Mouse (Mus musculus): Measurements from ENCODE around the gene Gm9803. TPM values are rescaled to one million over a fixed set of nuclear protein-coding genes. Genes with fewer than 3 reads are reported as not detected.
A peak's percentile ranks its signal among the peaks of the same experiment; 100 is the strongest.

Gene Gm9803
- polyA plus RNA-seq, 1 experiment from 2014 or later, result 25.4 TPM

DNA sequence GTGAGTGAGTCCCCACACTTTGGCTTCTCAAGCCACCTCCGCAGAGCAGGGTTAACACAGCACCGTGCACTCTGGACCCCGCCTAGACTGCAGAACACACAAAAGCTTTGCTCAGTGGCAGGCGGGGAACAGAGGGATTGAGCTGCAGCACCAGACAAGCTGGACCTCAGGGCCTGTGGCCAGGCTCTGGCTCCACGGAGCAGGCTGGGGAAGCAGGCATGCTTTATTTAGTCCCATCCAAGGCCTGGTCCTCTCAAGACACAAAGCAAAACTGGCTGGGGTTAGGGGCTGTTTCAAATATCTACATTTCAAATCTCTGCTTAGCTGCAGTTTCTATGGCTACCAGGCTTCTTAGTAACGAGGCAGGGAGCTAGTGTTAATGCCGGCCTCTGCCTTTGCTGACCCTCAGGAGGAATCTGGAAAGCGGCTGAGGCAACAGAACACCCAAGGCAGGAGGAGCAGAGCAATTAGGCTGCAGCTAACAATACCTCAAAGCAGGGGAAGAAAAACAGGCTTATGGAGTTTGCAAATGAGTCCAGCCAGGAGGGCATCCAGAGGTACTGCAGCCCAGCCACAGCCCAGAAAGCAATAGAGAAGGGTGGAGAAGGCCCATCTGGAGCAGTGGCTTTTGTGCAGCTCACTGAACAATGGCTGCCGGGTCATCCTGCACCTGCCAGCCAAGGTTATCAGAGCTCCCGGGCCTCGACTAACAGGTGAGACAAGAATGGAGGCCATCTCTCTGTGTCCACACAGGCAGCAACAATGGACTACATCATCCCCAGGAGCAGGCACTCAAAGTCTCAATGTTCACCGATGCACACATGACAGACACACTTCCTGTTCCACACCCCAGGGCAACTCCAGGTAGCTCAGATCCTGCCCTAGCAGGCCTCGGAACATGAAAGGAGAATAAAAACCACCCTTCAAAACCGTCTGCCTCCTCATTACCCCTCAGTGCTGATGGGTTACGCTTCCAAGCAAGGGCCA lies 3.7 kb downstream of the Gm9803 start:
- H3K9ac ChIP-seq, result peak overlapping the region; percentile 52
- WGBS, result 30% methylated on average over 15 of the region's 15 CpGs

DNA sequence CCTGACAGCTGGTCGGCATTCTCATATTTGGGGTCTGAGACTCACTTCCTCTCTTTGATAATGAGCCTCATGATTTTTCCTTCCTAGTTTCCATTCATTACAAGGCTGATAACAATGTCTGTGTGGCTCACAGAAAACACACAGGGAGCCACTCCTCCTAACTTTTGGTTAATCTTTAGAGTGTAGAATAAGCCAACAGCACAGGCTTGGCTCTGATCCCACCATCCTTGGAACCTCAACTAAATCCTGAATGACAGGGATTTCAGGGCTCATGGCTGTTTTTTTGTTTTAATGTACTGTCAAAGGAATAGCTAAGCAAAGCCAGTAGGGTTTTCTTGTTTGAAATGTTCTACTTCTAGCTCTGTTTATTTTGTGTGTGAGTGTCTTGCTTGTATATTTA lies 10.5 kb downstream of the Gm9803 start:
- Histone ChIP-seq H3K36me3 (replicated peaks; ENCODE audit: control insufficient read depth, insufficient read depth) (peaks cover 52% of the 10 kb centered on the region), H3K9me3 (ENCODE audit: control insufficient read depth, low read length) (no peaks in the 10 kb centered on the region), H3K4me2 (replicated peaks) (no peak overlapping the region), H3K9ac (no peak overlapping the region), H3K27me3 (ENCODE audit: control insufficient read depth, insufficient read depth, low read length) (no peaks in the 10 kb centered on the region), H3K4me1 (replicated peaks; ENCODE audit: control insufficient read depth, insufficient read depth, low read length) (peaks cover 4% of the 10 kb centered on the region), H3K27ac (no peak overlapping the region), H3K4me3 (replicated peaks; ENCODE audit: low read length) (no peak overlapping the region)
- no peak for DNase-seq (ENCODE audit: low spot score)
- ATAC-seq (ENCODE audit: low FRiP score), result no peak
- WGBS, result 86% methylated on average over 1 of the region's 1 CpGs

More for the DNA sequence above, 3.7 kb downstream of the Gm9803 start:
- H3K36me3 ChIP-seq (replicated peaks; ENCODE audit: control insufficient read depth, insufficient read depth), result peaks cover 60% of the 10 kb centered on the region
- no peaks in the 10 kb centered on the region for H3K9me3 ChIP-seq (ENCODE audit: control insufficient read depth, low read length)
- H3K27me3 ChIP-seq (ENCODE audit: control insufficient read depth, insufficient read depth, low read length), result no peaks in the 10 kb centered on the region
- no peak overlapping the region for H3K4me2 ChIP-seq (replicated peaks)
- no peak overlapping the region for H3K4me3 ChIP-seq (replicated peaks; ENCODE audit: low read length)
- DNase-seq (ENCODE audit: low spot score) (peak; percentile 54), ATAC-seq (ENCODE audit: low FRiP score) (peak; percentile 78)
- H3K27ac ChIP-seq, result peak overlapping the region; percentile 72
- peaks cover 11% of the 10 kb centered on the region; the same call in 1 of the 2 replicates for H3K4me1 ChIP-seq (replicated peaks; ENCODE audit: control insufficient read depth, insufficient read depth, low read length)

DNA sequence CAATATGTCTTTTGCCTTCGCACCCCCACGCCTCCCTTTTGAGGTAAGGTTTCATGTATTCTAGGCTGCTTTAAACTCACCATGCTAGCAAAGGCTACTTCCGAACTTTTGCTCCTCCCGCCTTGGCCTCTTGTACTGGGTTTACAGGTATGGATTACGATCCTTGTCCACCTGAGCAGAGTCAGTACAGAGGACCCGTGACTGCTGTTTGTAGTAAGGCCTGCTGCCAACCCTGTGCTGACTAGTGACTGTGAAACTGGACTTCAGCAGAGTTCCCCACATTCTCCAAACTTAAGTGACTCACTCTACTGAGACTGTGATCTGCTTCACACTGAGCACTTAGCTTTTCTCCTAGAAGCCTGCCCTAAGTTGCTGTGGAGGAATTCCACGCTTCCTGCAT lies 13.8 kb downstream of the Gm9803 start:
- H3K9me3 ChIP-seq (ENCODE audit: control insufficient read depth, low read length), result no peaks in the 10 kb centered on the region
- no peaks in the 10 kb centered on the region for H3K27me3 ChIP-seq (ENCODE audit: control insufficient read depth, insufficient read depth, low read length)
- ATAC-seq (ENCODE audit: low FRiP score) (no peak), DNase-seq (ENCODE audit: low spot score) (no peak)
- H3K4me3 ChIP-seq (replicated peaks; ENCODE audit: low read length), result no peak overlapping the region
- peaks cover 19% of the 10 kb centered on the region for H3K36me3 ChIP-seq (replicated peaks; ENCODE audit: control insufficient read depth, insufficient read depth)
- H3K4me1 ChIP-seq (replicated peaks; ENCODE audit: control insufficient read depth, insufficient read depth, low read length), result peaks cover 13% of the 10 kb centered on the region
- no peak overlapping the region for H3K9ac ChIP-seq
- H3K27ac ChIP-seq, result no peak overlapping the region
- WGBS, result 97% methylated on average over 7 of the region's 7 CpGs
- H3K4me2 ChIP-seq (replicated peaks), result no peak overlapping the region

DNA sequence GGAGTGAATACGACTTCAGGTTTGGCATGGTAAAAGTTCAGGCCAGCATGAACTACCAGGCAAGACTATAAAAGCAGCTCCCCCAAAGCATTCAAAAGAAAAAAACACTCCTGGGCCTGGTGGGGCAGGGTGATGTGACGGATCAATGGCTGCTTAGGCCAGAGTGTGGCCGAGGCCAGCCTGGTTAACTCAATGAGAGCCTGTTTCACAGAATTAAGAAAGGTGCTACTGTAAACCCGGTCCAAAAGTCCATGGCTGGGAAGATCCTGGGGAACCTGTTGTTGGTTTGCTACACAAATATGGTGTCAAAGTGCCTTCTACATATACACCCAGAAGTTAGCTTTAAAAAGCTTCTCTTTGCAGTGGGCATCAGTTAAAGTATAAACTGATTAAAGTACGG lies 14.9 kb downstream of the Gm9803 start:
- Histone ChIP-seq H3K36me3 (replicated peaks; ENCODE audit: control insufficient read depth, insufficient read depth) (peaks cover 12% of the 10 kb centered on the region; the same call in 1 of the 2 replicates), H3K4me2 (replicated peaks) (no peak overlapping the region), H3K27ac (no peak overlapping the region), H3K9me3 (ENCODE audit: control insufficient read depth, low read length) (no peaks in the 10 kb centered on the region), H3K9ac (no peak overlapping the region), H3K4me1 (replicated peaks; ENCODE audit: control insufficient read depth, insufficient read depth, low read length) (peaks cover 13% of the 10 kb centered on the region), H3K4me3 (replicated peaks; ENCODE audit: low read length) (no peak overlapping the region), H3K27me3 (ENCODE audit: control insufficient read depth, insufficient read depth, low read length) (no peaks in the 10 kb centered on the region)
- ATAC-seq (ENCODE audit: low FRiP score), result no peak
- no peak for DNase-seq (ENCODE audit: low spot score)
- WGBS, result 90% methylated on average over 5 of the region's 5 CpGs

DNA sequence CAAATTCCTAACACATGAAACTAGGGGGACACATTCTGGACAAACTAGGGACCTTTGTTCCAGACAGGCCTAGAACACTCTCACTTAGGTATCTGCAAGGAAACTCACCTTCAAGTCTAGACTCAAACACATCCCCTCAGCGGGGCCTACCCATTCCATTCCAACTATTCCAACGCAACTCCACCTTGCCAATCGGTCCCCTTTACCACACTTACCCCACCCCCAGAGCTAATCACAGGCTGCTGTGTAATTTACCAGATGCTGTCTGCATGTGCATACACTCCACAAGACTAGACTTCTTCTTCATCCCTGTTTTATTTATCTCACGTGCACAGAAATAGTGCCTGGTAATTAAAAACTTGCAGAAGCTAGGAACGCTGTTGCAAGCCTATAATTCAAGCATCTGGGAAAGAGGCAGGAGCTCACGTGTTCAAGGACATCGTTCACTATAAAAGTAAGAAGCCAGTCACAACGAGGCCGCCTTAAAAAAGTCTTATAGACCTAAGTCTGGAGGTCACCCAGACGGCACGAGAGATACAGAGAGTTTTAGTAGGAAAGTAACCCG lies 15.9 kb downstream of the Gm9803 start:
- peak overlapping the region; percentile 87 for H3K9ac ChIP-seq
- H3K4me2 ChIP-seq (replicated peaks), result peak overlapping the region; percentile 70
- ATAC-seq (ENCODE audit: low FRiP score) (no peak), DNase-seq (ENCODE audit: low spot score) (no peak)
- H3K27me3 ChIP-seq (ENCODE audit: control insufficient read depth, insufficient read depth, low read length), result no peaks in the 10 kb centered on the region
- peaks cover 9% of the 10 kb centered on the region; the same call in 1 of the 2 replicates for H3K36me3 ChIP-seq (replicated peaks; ENCODE audit: control insufficient read depth, insufficient read depth)
- WGBS, result 22% methylated on average over 12 of the region's 12 CpGs
- peaks cover 13% of the 10 kb centered on the region for H3K4me1 ChIP-seq (replicated peaks; ENCODE audit: control insufficient read depth, insufficient read depth, low read length)
- H3K27ac ChIP-seq, result no peak overlapping the region
- H3K9me3 ChIP-seq (ENCODE audit: control insufficient read depth, low read length), result no peaks in the 10 kb centered on the region
- peak overlapping the region; percentile 90 for H3K4me3 ChIP-seq (replicated peaks; ENCODE audit: low read length)

DNA sequence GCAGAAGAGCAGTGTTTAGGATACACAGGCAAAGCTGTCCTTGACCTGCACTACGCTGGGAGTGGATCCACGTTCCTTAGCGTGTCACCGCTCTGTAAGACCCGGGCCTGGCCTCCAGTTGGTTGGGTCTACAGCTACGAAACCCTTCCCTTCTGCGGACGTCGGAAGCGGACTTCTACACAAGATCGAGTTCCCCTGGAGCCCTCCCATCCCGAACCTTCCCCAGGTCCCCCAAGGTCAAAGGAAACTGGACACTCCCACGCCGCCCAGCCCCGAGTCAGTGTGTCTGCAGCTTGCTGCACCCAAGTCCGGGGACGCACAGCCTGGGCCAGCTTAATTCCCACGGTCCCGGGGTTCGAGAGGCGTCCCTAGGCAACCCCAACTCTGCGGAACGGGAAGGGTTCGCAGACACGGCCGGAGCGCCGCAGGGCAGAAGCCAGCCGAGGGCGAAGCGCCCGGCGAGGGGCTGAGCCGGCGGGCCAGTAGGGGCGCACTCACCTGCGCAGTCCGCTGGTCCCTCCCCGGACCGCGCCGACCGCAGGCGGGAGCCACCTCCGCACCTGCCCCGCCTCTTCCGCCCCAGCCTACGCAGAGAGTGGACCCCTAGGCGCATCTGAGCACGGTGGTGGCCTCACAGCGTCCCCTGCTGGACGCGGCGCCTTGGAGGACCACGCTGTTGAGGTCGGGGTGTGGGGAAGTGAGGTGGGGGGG lies 16.7 kb downstream of the Gm9803 start, which contains the start of gene 1700021F05Rik:
Gene 1700021F05Rik (minus strand): TSS at position 553 of the 711 bp plus-strand sequence.
- WGBS, result under 1% methylated on average over 52 of the region's 56 CpGs
- no peaks in the 10 kb centered on the region for H3K9me3 ChIP-seq (ENCODE audit: control insufficient read depth, low read length)
- ATAC-seq (ENCODE audit: low FRiP score), result peak; percentile 98
- peak within 1 kb of the TSS; percentile 70 for H3K4me2 ChIP-seq (replicated peaks)
- peak within 1 kb of the TSS; percentile 87 for H3K9ac ChIP-seq
- peaks cover 9% of the 10 kb centered on the region; the same call in 1 of the 2 replicates for H3K36me3 ChIP-seq (replicated peaks; ENCODE audit: control insufficient read depth, insufficient read depth)
- H3K4me1 ChIP-seq (replicated peaks; ENCODE audit: control insufficient read depth, insufficient read depth, low read length), result peaks cover 13% of the 10 kb centered on the region
- peak within 1 kb of the TSS; percentile 90 for H3K4me3 ChIP-seq (replicated peaks; ENCODE audit: low read length)
- H3K27me3 ChIP-seq (ENCODE audit: control insufficient read depth, insufficient read depth, low read length), result no peaks in the 10 kb centered on the region
- H3K27ac ChIP-seq, result peak within 1 kb of the TSS; percentile 65
- DNase-seq (ENCODE audit: low spot score), result peak; percentile 95

DNA sequence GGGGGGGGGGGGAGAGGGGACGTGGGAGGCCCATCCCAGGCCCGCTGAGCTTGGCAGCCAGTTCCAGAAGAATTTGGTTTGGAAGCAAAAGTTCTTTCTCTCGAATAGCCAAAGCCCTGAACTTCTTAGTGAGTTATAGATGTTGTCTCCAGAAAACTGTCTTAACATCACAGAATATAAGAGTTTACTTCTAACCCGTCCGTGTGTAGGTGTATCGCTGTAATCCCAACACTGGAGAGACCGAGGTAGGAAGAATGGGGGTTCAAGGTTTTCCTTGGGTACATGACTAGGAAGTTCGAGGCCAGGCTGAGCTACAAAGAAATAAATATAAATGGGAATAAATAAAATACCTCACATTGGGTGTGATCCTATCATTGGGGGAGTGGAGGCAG lies 17.3 kb downstream of the Gm9803 start:
- no peak overlapping the region for H3K9ac ChIP-seq
- DNase-seq (ENCODE audit: low spot score) (no peak), ATAC-seq (ENCODE audit: low FRiP score) (peak; percentile 10; the same call in 1 of the 2 replicates)
- no peaks in the 10 kb centered on the region for H3K27me3 ChIP-seq (ENCODE audit: control insufficient read depth, insufficient read depth, low read length)
- peak overlapping the region; percentile 70; the same call in 1 of the 2 replicates for H3K4me2 ChIP-seq (replicated peaks)
- H3K4me3 ChIP-seq (replicated peaks; ENCODE audit: low read length), result peak overlapping the region; percentile 90
- H3K36me3 ChIP-seq (replicated peaks; ENCODE audit: control insufficient read depth, insufficient read depth), result peaks cover 3% of the 10 kb centered on the region; the same call in 1 of the 2 replicates
- no peak overlapping the region for H3K27ac ChIP-seq
- no peaks in the 10 kb centered on the region for H3K9me3 ChIP-seq (ENCODE audit: control insufficient read depth, low read length)
- 49% methylated on average over 8 of the region's 8 CpGs for WGBS
- peaks cover 13% of the 10 kb centered on the region for H3K4me1 ChIP-seq (replicated peaks; ENCODE audit: control insufficient read depth, insufficient read depth, low read length)

DNA sequence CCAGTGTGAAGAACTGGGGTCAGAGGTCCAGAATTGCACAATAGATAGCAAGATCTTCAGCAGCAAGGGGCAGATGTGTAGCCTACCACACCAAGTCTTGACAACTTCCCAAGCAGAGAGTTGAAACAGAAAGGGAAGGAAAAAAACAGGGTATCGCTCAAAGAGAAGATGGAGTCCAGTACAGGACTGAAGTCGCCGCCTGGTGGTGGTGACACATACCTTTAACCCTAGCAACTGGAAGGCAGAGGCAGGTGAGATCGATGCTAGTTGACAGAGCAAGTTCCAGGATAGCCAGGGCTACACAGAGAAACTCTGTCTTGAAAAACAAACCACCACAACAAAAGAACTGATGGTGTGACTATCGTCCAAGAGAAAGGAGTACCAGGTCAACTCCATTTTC lies 25.5 kb downstream of the Gm9803 start:
- Histone ChIP-seq H3K36me3 (replicated peaks; ENCODE audit: control insufficient read depth, insufficient read depth) (no peaks in the 10 kb centered on the region), H3K27me3 (ENCODE audit: control insufficient read depth, insufficient read depth, low read length) (no peaks in the 10 kb centered on the region), H3K4me3 (replicated peaks; ENCODE audit: low read length) (no peak overlapping the region), H3K4me1 (replicated peaks; ENCODE audit: control insufficient read depth, insufficient read depth, low read length) (no peaks in the 10 kb centered on the region), H3K9me3 (ENCODE audit: control insufficient read depth, low read length) (no peaks in the 10 kb centered on the region), H3K9ac (no peak overlapping the region), H3K4me2 (replicated peaks) (no peak overlapping the region), H3K27ac (no peak overlapping the region)
- ATAC-seq (ENCODE audit: low FRiP score) (no peak), DNase-seq (ENCODE audit: low spot score) (no peak)
- WGBS, result 54% methylated on average over 5 of the region's 5 CpGs

DNA sequence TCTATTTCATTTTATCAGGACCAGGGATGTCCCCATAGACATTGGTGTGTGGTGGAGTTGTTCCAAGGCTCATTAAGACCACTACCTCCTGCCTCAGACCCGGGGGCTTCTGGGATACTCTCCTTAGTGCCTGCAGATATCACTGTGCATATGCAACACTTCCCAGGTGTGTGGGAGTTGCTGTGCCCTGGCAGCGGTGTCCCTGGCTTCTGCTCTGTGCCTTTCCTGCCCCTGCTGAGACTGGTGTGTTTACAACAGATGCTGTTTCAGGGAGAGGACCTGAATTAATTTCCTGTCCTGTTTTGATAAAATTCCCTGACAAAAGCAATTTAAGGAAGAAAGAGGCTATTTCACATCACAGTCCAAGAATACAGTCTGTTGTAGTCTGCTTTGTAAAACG lies 27.0 kb downstream of the Gm9803 start:
- Histone ChIP-seq H3K27me3 (ENCODE audit: control insufficient read depth, insufficient read depth, low read length) (no peaks in the 10 kb centered on the region), H3K4me2 (replicated peaks) (no peak overlapping the region), H3K36me3 (replicated peaks; ENCODE audit: control insufficient read depth, insufficient read depth) (no peaks in the 10 kb centered on the region), H3K9ac (no peak overlapping the region), H3K27ac (peak overlapping the region; percentile 52; the same call in 1 of the 2 replicates), H3K4me1 (replicated peaks; ENCODE audit: control insufficient read depth, insufficient read depth, low read length) (no peaks in the 10 kb centered on the region), H3K4me3 (replicated peaks; ENCODE audit: low read length) (no peak overlapping the region), H3K9me3 (ENCODE audit: control insufficient read depth, low read length) (no peaks in the 10 kb centered on the region)
- 25% methylated on average over 3 of the region's 3 CpGs for WGBS
- ATAC-seq (ENCODE audit: low FRiP score), result no peak
- no peak for DNase-seq (ENCODE audit: low spot score)
